25 mouse cellular contexts compared by ENCODE assay signal in genomic region chr1:105003786-105004185, GRCm38 (mm10).
A peak's percentile ranks its signal among the peaks of the same experiment; 100 is the strongest.
DNase-seq lines count a peak whose midpoint lies in the region; ATAC-seq and TF ChIP-seq lines count a peak whose summit lies in the region.
"Had no signal": no experiment of that assay in that cellular context is flagged by ENCODE, and none has a peak within 500 bp of the region (broad histone marks: within the 10 kb centered on the region; RNA-seq: fewer than 3 reads in every experiment).

No protein-coding gene starts in this region.

- no peaks in the 10 kb centered on the region for H3K9me3 ChIP-seq in midbrain, postnatal 0 days (ENCODE audit: low read length)
- no peaks in the 10 kb centered on the region for H3K9me3 ChIP-seq in midbrain, embryonic 16.5 days (replicated peaks; ENCODE audit: control insufficient read depth, low read length, poor library complexity, severe bottlenecking)
- H3K9me3 ChIP-seq in forebrain, embryonic 16.5 days (ENCODE audit: control insufficient read depth, low read length): no peaks in the 10 kb centered on the region
- H3K9me3 ChIP-seq in midbrain, embryonic 15.5 days: no peaks in the 10 kb centered on the region
- H3K9me3 ChIP-seq: embryonic facial prominence, embryonic 12.5 days; heart, embryonic 13.5 days; hindbrain, embryonic 12.5 days; limb, embryonic 15.5 days; midbrain, embryonic 12.5 days; neural tube, embryonic 12.5 days had no signal

- no peak overlapping the region for H3K27ac ChIP-seq in midbrain, postnatal 0 days (ENCODE audit: low read depth, low read length)
- H3K27ac ChIP-seq in midbrain, embryonic 16.5 days (ENCODE audit: low read length): no peak overlapping the region
- no peak overlapping the region for H3K27ac ChIP-seq in forebrain, embryonic 16.5 days (ENCODE audit: low read length)
- H3K27ac ChIP-seq in midbrain, embryonic 15.5 days: no peak overlapping the region
- H3K27ac ChIP-seq: embryonic facial prominence, embryonic 12.5 days; heart, embryonic 13.5 days; hindbrain, embryonic 12.5 days; limb, embryonic 15.5 days; liver, embryonic 14.5 days; midbrain, embryonic 12.5 days; neural tube, embryonic 12.5 days had no signal

- 89% methylated on average over 1 of the region's 1 CpGs for WGBS in midbrain, postnatal 0 days
- WGBS in midbrain, embryonic 16.5 days: 89% methylated on average over 1 of the region's 1 CpGs
- WGBS in forebrain, embryonic 16.5 days: 79% methylated on average over 1 of the region's 1 CpGs
- 80% methylated on average over 1 of the region's 1 CpGs for WGBS in midbrain, embryonic 15.5 days

- no peaks in the 10 kb centered on the region for H3K36me3 ChIP-seq in midbrain, postnatal 0 days (ENCODE audit: insufficient read depth, low read length)
- H3K36me3 ChIP-seq in midbrain, embryonic 16.5 days (ENCODE audit: control insufficient read depth, insufficient read depth, low read length): no peaks in the 10 kb centered on the region
- no peaks in the 10 kb centered on the region for H3K36me3 ChIP-seq in forebrain, embryonic 16.5 days (ENCODE audit: control insufficient read depth, insufficient read depth)
- no peaks in the 10 kb centered on the region for H3K36me3 ChIP-seq in midbrain, embryonic 15.5 days (replicated peaks)
- H3K36me3 ChIP-seq: embryonic facial prominence, embryonic 12.5 days; heart, embryonic 13.5 days; hindbrain, embryonic 12.5 days; limb, embryonic 15.5 days; midbrain, embryonic 12.5 days; neural tube, embryonic 12.5 days had no signal

- no peak overlapping the region for H3K4me2 ChIP-seq in midbrain, postnatal 0 days (ENCODE audit: low read depth, low read length, poor library complexity, severe bottlenecking)
- no peak overlapping the region for H3K4me2 ChIP-seq in midbrain, embryonic 16.5 days (ENCODE audit: low read length)
- no peak overlapping the region for H3K4me2 ChIP-seq in forebrain, embryonic 16.5 days (ENCODE audit: low read length)
- H3K4me2 ChIP-seq in midbrain, embryonic 15.5 days: no peak overlapping the region
- H3K4me2 ChIP-seq: embryonic facial prominence, embryonic 12.5 days; heart, embryonic 13.5 days; hindbrain, embryonic 12.5 days; limb, embryonic 15.5 days; lung, embryonic 14.5 days; midbrain, embryonic 12.5 days; neural tube, embryonic 12.5 days had no signal

- H3K4me1 ChIP-seq in midbrain, postnatal 0 days (ENCODE audit: insufficient read depth, low read length): no peaks in the 10 kb centered on the region
- H3K4me1 ChIP-seq in midbrain, embryonic 16.5 days (ENCODE audit: control insufficient read depth, insufficient read depth, low read length): no peaks in the 10 kb centered on the region
- H3K4me1 ChIP-seq in forebrain, embryonic 16.5 days (replicated peaks; ENCODE audit: control insufficient read depth, insufficient read depth, low read length): no peaks in the 10 kb centered on the region
- H3K4me1 ChIP-seq in midbrain, embryonic 15.5 days: no peaks in the 10 kb centered on the region
- H3K4me1 ChIP-seq: embryonic facial prominence, embryonic 12.5 days; heart, embryonic 13.5 days; hindbrain, embryonic 12.5 days; limb, embryonic 15.5 days; midbrain, embryonic 12.5 days; neural tube, embryonic 12.5 days had no signal

- no peaks in the 10 kb centered on the region for H3K27me3 ChIP-seq in midbrain, postnatal 0 days (ENCODE audit: insufficient read depth, low read length)
- no peaks in the 10 kb centered on the region for H3K27me3 ChIP-seq in midbrain, embryonic 16.5 days (ENCODE audit: control insufficient read depth, insufficient read depth, low read depth, low read length)
- H3K27me3 ChIP-seq in forebrain, embryonic 16.5 days (replicated peaks; ENCODE audit: control insufficient read depth, insufficient read depth, low read length): no peaks in the 10 kb centered on the region
- no peaks in the 10 kb centered on the region for H3K27me3 ChIP-seq in midbrain, embryonic 15.5 days (replicated peaks)
- H3K27me3 ChIP-seq: embryonic facial prominence, embryonic 12.5 days; heart, embryonic 13.5 days; hindbrain, embryonic 12.5 days; limb, embryonic 15.5 days; midbrain, embryonic 12.5 days; neural tube, embryonic 12.5 days had no signal

- peak; percentile 19 to 41 for DNase-seq in frontal cortex, postnatal 36 days (ENCODE audit: low spot score in 2 of 2)
- DNase-seq in frontal cortex, postnatal 25 days (ENCODE audit: low spot score in 2 of 2): no peak
- peak; percentile 35 for DNase-seq in midbrain, postnatal 0 days (ENCODE audit: low spot score)
- DNase-seq in cerebellum, adult 9-10 months: peak; percentile 86
- DNase-seq: adrenal gland, postnatal 36 days; gastrocnemius, postnatal 10 days; heart, adult 11 months; heart, postnatal 14 days; kidney, adult 8-10 months; kidney, postnatal 10 days; layer of hippocampus, postnatal 36 days; lung, embryonic 14.5 days; retina, postnatal 1 day; thymus, postnatal 14 days had no signal

- no peak overlapping the region for H3K9ac ChIP-seq in midbrain, postnatal 0 days (replicated peaks; ENCODE audit: low read length, poor library complexity, severe bottlenecking)
- no peak overlapping the region for H3K9ac ChIP-seq in midbrain, embryonic 16.5 days (ENCODE audit: low read depth, low read length)
- no peak overlapping the region for H3K9ac ChIP-seq in forebrain, embryonic 16.5 days (replicated peaks; ENCODE audit: low read depth, low read length)
- no peak overlapping the region for H3K9ac ChIP-seq in midbrain, embryonic 15.5 days
- H3K9ac ChIP-seq: embryonic facial prominence, embryonic 12.5 days; heart, embryonic 13.5 days; hindbrain, embryonic 12.5 days; limb, embryonic 15.5 days; liver, embryonic 14.5 days; lung, embryonic 14.5 days; midbrain, embryonic 12.5 days; neural tube, embryonic 12.5 days had no signal

- TF ChIP-seq CTCF in midbrain, postnatal 0 days (IDR thresholded peaks at IDR 0.05): no peak

- ATAC-seq in midbrain, postnatal 0 days (ENCODE audit: low FRiP score): no peak
- ATAC-seq in midbrain, embryonic 16.5 days: no peak
- ATAC-seq in forebrain, embryonic 16.5 days: no peak
- no peak for ATAC-seq in midbrain, embryonic 15.5 days (replicated peaks)
- ATAC-seq: CD4-positive, CD25-positive, alpha-beta regulatory T cell, adult 4 months had no signal

- no peak overlapping the region for H3K4me3 ChIP-seq in midbrain, postnatal 0 days (ENCODE audit: low read depth, low read length)
- H3K4me3 ChIP-seq in midbrain, embryonic 16.5 days (ENCODE audit: low read depth, low read length): no peak overlapping the region
- no peak overlapping the region for H3K4me3 ChIP-seq in forebrain, embryonic 16.5 days (replicated peaks; ENCODE audit: low read length)
- no peak overlapping the region for H3K4me3 ChIP-seq in midbrain, embryonic 15.5 days
- H3K4me3 ChIP-seq: embryonic facial prominence, embryonic 12.5 days; heart, embryonic 13.5 days; hindbrain, embryonic 12.5 days; limb, embryonic 15.5 days; midbrain, embryonic 12.5 days; neural tube, embryonic 12.5 days had no signal

Comparison
In these comparisons a context has a peak if more than half of its experiments do, and no peak if none do; other contexts are left out.
1. DNase-seq: peak in frontal cortex, postnatal 36 days (2 of 2), midbrain, postnatal 0 days (single experiment) and cerebellum, adult 9-10 months (single experiment); none in frontal cortex, postnatal 25 days (0 of 2).